Mouse (Mus musculus): ENCODE results near the gene Psmd11.
"Not testable (repeated sequence)": the region's sequence is repeated elsewhere in the genome, so short reads cannot be mapped to it uniquely, and the experiment has no call there.

The Psmd11 gene

GRCm38 (mm10) chr11:80428381-80429008 is at the start of gene Psmd11:
Gene Psmd11 (plus strand): TSS chr11:80428615.
- peak; percentile 90 for DNase-seq (ENCODE audit: low spot score)

GRCm38 (mm10) chr11:80379184-80379583 is 49.2 kb upstream of the Psmd11 start:
- DNase-seq (ENCODE audit: low spot score) = not testable (repeated sequence)

- DNase-seq (ENCODE audit: low spot score) = peak; percentile 37
Measured at GRCm38 (mm10) chr11:80382626-80383018, 45.8 kb upstream of the Psmd11 start.

- DNase-seq (ENCODE audit: low spot score) = peak; percentile 94
Measured at GRCm38 (mm10) chr11:80383019-80383625, 45.3 kb upstream of the Psmd11 start, which contains the start of gene Zfp207. Gene Zfp207 (plus strand): TSS chr11:80383279.

GRCm38 (mm10) chr11:80383626-80384046 is 44.8 kb upstream of the Psmd11 start:
- DNase-seq (ENCODE audit: low spot score) = no peak

- no peak for DNase-seq (ENCODE audit: low spot score)
Measured at GRCm38 (mm10) chr11:80384461-80384860, 44.0 kb upstream of the Psmd11 start.

GRCm38 (mm10) chr11:80385055-80385454 is 43.4 kb upstream of the Psmd11 start:
- DNase-seq (ENCODE audit: low spot score) = no peak

- no peak for DNase-seq (ENCODE audit: low spot score)
Measured at GRCm38 (mm10) chr11:80386790-80387189, 41.6 kb upstream of the Psmd11 start.

- DNase-seq (ENCODE audit: low spot score) = no peak
Measured at GRCm38 (mm10) chr11:80389885-80390284, 38.5 kb upstream of the Psmd11 start.

- no peak for DNase-seq (ENCODE audit: low spot score)
Measured at GRCm38 (mm10) chr11:80391407-80392120, 36.9 kb upstream of the Psmd11 start.

- DNase-seq (ENCODE audit: low spot score) = no peak
Measured at GRCm38 (mm10) chr11:80395930-80396329, 32.5 kb upstream of the Psmd11 start.

GRCm38 (mm10) chr11:80396617-80397016 is 31.8 kb upstream of the Psmd11 start:
- no peak for DNase-seq (ENCODE audit: low spot score)

- not testable (repeated sequence) for DNase-seq (ENCODE audit: low spot score)
Measured at GRCm38 (mm10) chr11:80407878-80408277, 20.5 kb upstream of the Psmd11 start.

GRCm38 (mm10) chr11:80410377-80410776 is 18.0 kb upstream of the Psmd11 start:
- no peak for DNase-seq (ENCODE audit: low spot score)

GRCm38 (mm10) chr11:80417085-80417484 is 11.3 kb upstream of the Psmd11 start:
- DNase-seq (ENCODE audit: low spot score) = no peak

GRCm38 (mm10) chr11:80419743-80420142 is 8.7 kb upstream of the Psmd11 start:
- DNase-seq (ENCODE audit: low spot score) = no peak

- no peak for DNase-seq (ENCODE audit: low spot score)
Measured at GRCm38 (mm10) chr11:80420202-80420984, 8.0 kb upstream of the Psmd11 start.

GRCm38 (mm10) chr11:80421421-80422047 is 6.9 kb upstream of the Psmd11 start:
- DNase-seq (ENCODE audit: low spot score) = no peak

GRCm38 (mm10) chr11:80424691-80425090 is 3.7 kb upstream of the Psmd11 start:
- no peak for DNase-seq (ENCODE audit: low spot score)

GRCm38 (mm10) chr11:80425247-80425778 is 3.1 kb upstream of the Psmd11 start:
- no peak for DNase-seq (ENCODE audit: low spot score)

- DNase-seq (ENCODE audit: low spot score) = not testable (repeated sequence)
Measured at GRCm38 (mm10) chr11:80426029-80426813, 2.2 kb upstream of the Psmd11 start.

Data from spleen, adult 12 weeks (tissue).